Mouse (Mus musculus) brain, embryonic 14.5 days (tissue): Measurements from ENCODE around the gene Tmem110.

Experiments
- CTCF ChIP-seq: fragments of 200-500 bp; IDR thresholded peaks from 2 replicates; pipeline ENCODE4 v1.5.1; 2012; ENCODE audit warnings: inconsistent platforms, mild to moderate bottlenecking, moderate library complexity, borderline replicate concordance; ENCODE audit not compliant: insufficient read depth, insufficient read length; ENCODE audit errors: extremely low read depth
- POLR2A ChIP-seq: fragments of 200-500 bp; IDR thresholded peaks from 2 replicates; pipeline ENCODE4 v1.6.1; 2012; ENCODE audit warnings: mild to moderate bottlenecking, inconsistent platforms, borderline replicate concordance; ENCODE audit not compliant: poor library complexity, insufficient read depth, insufficient read length, severe bottlenecking; ENCODE audit errors: extremely low read depth

GRCm38 (mm10) chr14:30792871-30793270, 32.5 kb upstream of the Tmem110 start:
- no peak for TF ChIP-seq CTCF
- TF ChIP-seq POLR2A: no peak
